Mouse (Mus musculus) CD8-positive naive resting alpha-beta T cell, adult 2 months (primary cell): ENCODE results near the gene Rfx1.
A peak's percentile ranks its signal among the peaks of the same experiment; 100 is the strongest.

Experiments used
- DNase-seq, 2 experiments: peaks; one replicate each; pipeline ENCODE4 v3.0.0; 2022; ENCODE audit warnings: low read depth in 2 of 2, low spot score in 2 of 2

Gene Rfx1

DNA sequence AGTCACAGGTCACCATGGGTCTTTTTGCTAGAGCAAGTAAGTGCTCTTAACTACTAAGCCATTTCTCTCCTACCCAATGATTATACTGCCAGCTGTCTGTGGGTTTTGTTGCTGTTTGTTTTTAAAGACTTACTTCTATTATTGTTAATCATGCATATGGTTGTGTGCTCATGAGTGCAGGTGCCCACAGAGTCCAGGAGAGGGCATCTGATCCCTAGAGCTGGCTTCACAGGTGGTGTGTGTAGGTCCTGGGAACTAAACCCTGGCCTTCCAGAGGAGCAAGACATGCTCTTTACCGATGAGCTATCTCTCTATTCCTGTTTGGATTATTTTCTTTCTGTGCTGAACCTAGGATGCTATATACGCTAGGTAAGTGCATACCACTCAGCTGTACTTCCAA lies 7.4 kb upstream of the Rfx1 start:
- DNase-seq: no peak

DNA sequence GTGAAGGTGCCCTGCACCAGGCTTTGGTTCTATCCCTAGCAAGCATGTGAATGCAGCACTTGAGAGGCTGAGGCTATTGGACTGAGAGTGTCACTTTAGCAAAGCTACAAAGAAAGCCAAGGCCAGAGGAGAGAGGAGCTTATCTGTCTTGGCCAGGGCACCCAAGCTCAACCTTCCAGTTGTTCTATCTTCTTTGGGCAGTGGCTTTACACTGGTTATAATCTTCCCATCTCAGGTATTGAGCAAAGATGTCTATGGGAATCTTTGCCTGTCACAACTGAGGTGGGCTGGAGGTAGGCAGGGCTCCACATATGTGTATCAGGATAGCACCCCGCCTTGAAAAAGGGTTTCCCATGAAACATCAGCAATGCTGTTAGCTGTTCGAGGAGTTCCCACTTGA lies 6.4 kb upstream of the Rfx1 start:
- no peak for DNase-seq

DNA sequence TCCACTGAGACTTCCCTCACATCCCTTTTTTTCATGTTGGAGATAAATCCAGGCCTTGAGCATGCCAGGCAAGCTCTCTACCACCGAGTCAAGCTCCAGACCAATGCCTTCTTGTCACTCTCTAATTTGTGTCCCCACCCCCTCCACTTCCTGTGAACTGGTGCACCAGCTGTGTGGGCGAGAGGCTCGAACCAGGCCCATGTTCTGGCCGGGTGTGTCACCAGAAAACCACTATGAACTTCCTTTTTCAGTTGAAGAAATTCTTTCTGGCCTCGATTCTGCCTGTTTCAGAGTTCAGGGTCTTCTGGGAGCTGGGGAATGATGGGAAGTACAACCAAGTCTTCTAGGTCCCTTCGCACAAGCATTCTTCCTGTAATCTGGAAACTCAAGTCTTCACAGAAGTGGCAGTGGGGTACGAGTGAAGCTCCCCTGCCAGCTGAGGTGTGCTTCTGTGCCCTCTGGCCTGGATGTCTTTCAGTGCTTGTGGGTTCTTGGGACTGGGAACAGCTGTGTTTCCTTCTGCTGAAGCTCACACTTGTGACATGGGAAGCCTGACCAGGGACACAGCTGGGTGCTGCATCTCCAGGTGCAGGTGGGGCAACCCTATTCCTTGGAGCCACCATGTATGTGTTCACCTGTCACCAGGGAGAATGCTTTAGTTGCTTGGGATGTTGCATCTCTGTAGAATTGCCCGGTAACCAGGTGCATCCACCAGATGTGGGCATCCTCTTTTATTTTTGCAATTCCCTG lies 2.6 kb upstream of the Rfx1 start:
- peak; percentile 41 to 58 for DNase-seq

DNA sequence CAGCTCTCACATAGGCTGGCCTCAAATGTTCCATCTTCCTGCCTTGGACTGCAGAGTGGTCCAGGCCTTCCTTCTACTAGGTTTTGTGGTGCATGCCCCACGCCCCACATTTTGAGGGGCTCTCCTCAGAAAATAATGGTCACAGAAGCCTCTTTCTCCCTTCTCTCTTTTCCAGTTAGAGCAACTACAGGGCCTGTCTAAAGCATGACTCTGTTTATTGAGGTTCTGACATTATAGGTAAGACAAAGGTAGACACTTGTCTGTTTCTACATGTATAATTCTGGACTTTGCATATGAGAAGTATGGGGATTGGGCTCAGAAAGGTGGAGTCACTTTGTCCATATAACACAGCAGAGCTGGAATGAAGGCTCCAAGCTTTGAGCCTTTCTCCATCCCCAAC lies 1.6 kb upstream of the Rfx1 start, which contains the start of gene Gm10643:
TSS of gene Gm10643 (minus strand) at position 101 of the 400 bp plus-strand sequence.
- no peak for DNase-seq

DNA sequence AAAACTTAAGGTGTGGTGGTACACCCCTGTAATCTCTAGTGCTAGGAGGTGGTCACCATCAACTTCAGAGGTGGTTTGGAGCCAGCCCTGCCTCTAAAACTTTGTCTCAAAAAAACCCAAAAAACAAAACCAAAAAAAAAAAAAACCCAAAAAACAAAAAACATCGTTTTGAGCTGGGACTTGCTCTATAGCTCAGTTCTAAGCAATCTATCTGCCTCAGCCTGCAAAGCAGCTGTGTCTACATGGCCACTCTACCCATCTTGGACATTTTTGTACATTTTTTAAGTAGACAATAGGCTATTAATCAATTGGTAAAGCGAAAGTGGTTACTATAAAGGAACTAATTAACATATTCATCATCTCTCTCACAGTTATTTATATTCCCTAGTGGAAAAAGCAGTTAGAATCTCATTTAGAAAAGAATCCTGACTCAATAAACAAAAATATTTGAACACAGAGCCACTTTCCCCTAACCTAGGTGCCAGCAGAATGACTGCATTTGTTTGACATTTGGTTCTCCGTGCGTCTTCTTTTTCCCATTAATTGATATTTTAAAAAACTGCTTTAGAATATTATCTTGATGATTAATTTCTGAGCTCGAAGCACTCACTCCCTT lies 1.1 kb upstream of the Rfx1 start:
- DNase-seq: no peak

DNA sequence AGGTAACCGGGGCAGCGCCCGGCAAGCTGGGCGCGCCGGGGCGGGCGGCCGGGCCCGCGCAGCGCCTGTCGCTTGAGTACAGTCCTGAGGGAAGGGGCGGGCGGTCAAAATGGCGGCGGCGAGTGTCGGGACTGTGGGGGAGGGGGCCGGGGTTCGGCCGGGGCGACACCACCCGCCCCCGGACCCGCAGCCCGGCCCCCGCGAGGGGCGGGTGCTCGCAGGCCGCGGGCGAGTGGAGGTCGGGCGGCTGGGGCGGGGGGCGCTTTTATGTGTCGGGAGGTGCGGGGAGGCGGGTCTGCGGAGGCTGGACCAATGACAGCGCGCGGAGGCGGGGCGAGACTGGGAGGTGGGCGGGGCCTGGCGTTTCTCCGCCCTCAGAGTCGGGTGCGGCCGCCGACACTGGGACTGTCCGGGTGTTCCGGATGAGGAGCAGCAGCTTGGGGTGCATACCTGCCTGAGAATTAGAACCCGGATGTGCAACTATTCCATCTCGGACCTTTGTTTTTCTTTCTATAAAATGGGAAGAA lies 476 bp downstream of the Rfx1 start:
- peak; percentile 94 to 96 for DNase-seq

DNA sequence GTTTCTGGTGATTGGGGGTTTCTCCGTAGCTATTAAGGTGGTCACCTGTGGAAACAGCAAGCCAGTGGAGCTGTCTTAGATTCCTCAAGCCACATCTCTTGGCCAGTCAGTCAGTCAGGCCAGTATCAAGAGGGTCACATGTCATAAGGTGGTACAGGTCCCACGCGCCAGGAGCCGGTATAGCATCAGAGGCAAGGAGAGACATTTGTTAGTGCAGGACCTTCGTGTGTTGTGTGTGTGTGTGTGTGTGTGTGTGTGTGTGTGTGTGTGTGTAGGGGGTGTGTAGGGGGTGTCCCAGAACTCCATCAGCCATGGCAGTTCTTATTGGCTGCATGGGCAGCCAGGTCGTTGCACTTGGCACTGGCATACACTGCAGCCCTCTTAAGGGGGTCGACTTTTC lies 1.3 kb downstream of the Rfx1 start:
- DNase-seq: no peak

DNA sequence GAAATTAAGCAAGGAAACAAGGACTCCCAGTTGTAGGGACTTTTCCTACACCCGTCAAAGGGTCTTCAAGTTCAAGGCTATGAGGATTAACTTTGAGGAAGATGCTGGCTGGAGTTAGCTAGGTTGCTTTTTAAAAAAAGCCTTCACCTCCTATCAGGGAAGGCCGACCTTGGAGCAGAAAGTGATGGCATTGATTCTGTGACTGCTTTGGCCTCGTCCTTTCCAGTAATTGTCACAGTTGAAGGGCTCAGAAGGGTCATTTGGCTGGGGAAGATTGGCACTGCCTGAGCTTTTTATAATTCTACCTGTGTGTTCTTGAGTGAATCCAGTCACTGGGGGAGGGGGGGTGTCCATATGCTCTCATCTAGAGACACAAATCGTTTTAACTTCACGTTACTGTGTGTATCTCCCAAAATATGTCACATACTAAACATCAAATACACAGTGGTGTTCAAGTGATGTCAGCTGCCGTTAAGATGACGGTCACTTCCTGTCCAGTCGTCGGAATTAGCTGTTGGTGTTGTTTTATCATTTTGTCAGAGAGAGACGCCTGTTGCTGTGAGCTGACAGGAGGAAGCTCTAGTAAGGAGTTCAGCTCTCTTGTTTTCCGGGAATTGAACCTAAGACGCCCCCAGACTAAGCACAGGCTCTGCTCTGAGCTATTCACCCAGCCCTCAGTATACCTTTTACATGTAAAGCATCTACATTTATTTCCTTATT lies 1.8 kb downstream of the Rfx1 start:
- DNase-seq: no peak

DNA sequence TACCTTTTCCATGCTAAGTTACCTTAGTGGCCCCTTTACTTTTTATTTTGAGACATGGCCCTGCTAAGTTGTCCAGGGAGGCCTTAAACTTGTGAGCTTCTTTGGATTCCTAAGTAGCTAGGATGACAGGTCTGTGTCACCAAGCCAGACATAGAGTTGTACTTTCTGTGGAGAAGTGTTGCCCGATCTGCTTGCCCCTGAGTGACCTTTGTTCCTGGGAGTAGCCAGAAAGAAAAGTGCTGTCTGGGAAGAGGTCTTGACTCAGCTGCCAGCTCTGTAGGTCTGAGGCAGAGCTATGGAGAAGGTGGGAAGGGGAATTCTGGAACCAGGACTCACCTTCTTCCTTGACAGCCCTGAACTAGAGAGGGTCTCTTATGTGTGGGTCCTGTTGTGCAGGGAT lies 2.5 kb downstream of the Rfx1 start:
- no peak for DNase-seq

DNA sequence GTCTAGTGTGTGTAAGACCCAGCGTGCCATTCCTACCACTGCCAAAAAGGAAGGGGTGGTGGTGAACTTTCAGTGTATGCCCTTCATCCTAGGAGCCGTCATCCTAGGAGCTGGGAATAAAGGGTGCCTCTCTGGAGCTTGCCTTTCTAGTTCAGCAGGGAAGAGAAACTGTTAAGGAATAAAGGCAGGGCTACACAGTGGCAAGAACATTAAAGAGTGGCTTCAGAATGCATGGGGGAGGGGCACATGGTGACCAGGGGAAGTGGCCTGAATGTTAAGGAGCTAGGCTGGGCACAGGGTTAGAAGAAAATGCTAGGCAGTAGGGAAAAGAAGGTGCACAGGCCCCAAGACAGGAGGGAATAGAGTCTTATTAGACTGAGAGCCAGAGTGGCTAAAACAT lies 3.1 kb downstream of the Rfx1 start:
- no peak for DNase-seq

DNA sequence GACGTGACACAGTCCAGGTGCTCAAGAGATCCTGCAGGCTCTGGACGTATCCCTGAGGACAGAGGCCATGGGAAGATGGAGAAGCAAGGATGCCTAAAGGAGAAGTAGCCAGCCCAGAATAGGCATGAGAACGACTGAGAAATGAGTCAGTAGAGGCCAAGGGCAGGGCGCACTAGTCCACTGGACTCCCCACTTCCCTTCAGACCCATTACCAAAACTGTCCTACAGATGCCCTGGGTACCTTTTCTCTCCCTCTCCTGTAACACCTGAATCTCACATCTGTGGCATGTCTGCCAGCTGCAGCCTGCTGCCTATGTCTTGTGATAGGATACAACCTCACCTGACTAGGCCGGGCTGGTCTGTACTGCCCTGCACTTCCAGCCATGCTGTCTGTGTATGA lies 3.6 kb downstream of the Rfx1 start:
- DNase-seq: no peak

DNA sequence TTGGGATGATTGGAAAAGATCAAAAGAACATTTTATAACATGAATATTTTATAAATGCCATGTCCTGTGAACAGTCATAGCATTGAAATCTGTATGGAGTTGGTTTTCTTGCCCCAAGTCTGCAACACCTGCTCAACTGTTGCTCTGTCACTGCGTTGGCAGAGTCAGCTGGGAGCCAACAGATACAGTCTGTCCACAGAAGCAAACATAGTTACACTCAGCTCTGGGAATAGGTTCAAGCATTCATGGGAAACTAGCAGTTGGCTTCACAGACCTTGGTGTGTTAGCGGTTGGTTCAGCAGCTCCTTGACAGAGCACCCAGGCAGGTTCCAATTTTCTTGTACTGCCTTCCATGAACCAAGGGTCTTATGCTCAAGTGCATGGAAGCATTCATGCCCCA lies 4.0 kb downstream of the Rfx1 start:
- no peak for DNase-seq

DNA sequence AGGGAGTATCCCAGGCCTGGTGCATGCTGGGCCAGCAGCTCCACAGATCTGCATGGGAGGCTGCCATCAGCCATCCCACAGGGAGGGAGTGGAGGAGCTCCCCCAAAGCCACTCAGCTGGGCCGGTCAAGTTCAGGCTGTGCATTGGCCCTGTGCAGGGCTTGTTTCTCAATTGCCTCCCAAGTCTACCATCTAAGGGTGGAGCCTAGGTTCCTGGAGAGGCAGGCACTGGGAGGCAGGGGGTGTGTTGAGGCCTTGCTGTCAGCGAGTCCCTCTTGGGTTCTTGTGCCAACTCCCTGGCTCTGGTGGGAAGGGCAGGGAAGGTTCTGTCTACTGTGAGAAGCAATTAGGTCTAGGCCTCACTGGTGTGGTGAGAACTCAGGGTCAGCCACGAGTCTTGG lies 5.3 kb downstream of the Rfx1 start:
- no peak for DNase-seq

DNA sequence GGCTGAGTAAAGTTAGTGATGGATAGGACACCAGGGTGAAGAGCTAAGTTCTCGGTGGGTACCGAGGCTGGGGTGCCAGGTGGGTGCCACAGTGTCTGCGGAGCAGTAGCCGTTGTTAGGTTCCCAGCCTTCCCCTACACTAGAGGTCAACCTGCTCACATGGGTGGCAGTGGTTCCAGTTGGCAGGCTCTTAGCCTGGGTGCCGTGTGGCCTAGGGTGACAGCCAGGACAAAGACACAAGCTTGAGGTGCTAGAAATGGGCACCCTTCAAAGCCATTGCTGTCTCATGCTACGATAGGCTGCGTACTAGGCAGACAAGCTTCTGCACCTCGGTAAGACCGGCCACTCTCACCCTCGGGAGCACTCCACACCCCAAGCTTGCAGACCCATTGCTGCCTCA lies 5.7 kb downstream of the Rfx1 start:
- DNase-seq: no peak

DNA sequence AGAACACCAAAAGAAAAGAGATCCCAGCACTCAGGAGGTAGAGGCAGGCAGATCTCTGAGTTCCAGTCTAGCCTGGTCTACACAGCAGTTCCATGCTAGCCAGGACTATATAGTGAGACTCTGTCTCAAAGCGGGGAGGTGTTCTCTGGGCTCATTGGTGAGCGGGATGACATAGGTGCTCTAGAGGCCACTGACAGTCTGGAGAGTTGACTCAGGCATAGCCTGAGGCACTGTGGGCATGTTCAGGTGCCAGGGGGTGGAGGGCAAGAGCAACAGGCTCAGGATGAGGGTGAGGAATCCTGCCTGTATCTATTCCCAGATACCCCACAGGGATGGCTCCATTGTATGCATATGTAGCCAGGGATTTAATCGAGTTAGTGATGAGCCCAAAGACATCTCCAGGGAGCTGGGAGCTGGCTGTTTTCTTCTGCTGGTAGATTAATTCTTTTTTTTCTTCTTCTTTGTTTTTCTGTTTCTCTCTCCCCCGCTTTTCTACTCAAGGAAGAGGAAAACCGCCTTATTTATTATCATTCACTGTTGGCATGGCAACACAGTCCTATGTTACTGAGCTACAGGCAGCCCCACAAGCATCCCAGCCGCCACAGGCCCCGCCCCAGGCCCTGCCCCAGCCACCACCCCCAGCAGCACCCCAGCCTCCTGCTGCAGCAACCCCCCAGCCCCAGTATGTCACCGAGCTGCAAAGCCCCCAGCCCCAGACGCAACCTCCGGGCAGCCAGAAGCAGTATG lies 6.8 kb downstream of the Rfx1 start:
- DNase-seq: peak in 1 of 2 experiments; percentile 51

DNA sequence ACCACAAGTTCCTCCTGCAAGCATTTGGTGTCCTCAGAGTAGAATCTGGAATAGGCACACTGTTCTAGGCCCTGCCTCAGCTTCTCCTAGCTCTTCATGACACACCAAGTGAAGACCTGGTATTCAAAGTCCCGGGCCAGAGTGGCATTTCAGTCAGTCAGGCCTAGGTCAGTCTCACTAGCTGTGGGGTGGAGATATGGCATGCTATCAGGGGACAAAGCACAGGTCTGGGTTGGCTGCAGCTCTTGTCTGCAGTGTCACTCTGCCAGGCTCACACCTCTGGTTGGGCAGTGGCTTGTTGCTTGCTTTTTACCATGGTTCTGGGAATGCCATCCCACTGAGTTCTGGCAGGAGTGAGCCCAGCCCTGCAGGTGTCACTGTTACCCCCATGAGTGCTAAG lies 9.8 kb downstream of the Rfx1 start:
- DNase-seq: no peak

DNA sequence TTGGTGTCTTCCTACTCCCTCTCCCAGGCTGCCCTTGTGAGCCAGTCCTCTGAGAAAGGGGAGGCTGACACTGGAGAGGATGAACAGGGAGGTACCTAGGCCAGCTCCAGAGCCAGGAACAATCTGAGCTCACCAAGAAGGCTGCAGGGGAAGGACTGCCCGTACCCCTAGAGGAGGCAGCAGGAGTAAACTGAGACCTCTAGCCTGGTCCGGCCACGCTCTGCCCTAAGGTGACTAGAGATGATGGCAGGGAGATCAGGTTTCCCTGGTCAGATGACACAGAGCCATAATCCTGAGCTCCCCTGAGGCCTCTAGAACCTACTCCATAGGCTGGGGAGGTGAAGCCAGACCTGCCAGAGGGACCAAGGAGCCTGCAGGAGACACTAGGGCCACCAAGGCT lies 10.2 kb downstream of the Rfx1 start:
- DNase-seq: no peak

DNA sequence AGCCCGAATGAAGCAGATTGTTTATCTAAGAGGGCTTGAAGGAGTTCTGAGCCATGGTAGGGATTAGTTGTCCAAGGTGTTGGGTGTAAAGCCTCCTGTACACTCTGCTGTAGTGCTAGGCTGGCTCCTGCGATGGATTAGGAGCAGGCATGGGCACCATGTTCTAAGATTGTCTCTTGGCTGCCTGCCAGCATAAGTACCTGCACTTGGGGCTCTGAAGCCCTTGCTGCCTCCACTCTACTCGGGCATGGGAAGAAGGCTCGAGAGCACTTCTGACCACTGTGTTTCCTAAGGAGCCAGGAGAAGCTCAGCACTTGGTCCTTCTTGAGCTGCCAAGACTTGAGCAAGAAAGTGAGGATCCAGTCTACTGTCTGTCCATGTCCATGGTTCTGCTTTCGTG lies 12.6 kb downstream of the Rfx1 start:
- DNase-seq: no peak

DNA sequence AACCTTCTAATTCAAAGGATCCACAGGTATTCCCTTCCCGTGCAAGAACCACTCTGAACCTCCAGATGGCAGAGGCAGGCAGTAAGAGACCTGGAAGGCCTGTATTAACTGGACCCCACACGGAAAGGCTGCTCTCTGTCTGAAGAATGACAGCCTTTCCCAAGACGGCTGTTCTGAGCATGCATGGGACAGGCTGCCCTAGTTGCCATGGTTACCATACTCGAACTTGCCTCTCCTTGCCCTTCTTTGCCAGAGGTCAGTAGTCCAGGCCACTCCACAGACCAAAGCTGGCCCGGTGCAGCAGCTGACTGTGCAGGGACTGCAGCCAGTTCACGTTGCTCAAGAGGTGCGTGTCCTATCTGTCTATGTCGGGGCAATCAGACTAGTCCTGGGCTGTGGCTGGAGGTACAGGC lies 17.2 kb downstream of the Rfx1 start:
- DNase-seq: no peak

DNA sequence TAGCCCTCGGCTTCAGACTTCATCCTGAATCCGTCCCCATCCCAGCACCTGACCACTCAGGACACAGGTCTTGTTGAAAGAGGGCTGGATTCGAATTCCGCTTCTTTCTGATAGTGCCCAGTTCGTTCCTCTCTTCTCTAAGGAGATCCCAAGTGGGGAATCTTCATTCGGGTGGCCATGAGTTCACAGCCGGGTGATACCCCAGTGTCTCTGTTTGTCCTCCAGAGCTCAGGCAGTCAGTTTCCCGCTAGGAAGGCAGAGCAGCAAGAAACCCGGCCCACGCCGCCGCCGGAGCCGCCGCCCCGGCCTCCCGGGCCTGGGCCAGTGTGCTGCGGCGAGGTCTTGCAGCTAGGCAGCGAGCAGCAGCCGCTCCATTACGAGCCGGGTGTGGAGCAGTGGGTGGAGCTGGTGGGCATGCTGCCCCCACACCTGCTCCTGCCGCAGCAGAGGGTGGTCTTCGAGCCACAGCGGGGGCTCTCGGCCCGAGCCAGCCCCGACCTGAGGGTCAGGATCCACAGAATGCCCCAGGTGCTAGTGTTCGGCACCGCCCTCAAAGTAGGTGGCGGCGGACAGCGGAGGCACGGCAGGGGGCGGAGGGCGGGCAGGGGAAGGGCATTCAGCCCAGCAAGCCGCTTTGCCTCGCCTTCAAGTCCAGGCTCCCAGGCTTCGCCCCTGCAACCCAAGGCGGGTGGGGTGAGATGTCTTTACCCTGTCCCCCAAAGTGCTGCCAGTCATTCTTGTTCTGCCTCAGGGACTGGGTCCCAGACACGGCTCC lies 17.9 kb downstream of the Rfx1 start:
- DNase-seq: no peak

DNA sequence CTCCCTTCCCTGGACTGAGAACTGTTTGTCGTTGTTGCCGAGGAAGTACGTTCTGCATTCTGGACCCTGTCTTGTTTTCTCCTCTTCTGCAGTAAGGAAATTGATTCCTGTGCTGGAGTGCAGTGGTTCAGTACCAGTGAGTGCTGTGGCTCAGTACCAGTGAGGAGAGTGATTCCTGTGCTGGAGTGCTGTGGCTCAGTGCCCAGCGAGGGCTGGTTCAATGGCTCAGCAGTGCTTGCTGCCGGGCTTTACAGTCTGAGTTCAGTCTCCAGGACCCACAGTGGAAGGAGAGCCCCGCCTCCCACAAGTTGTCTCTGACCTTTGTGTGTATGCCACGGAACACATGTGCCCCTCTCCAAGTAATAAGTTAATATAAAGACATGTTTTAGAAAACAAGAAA lies 20.5 kb downstream of the Rfx1 start:
- DNase-seq: no peak
